Mouse (Mus musculus) E14TG2a.4 (cell line): Measurements from ENCODE around the gene Eng.

Source experiments
- CTCF ChIP-seq: conservative IDR thresholded peaks from 2 replicates; pipeline ENCODE4 v1.5.1; 2014; ENCODE audit warnings: low read length
- NANOG ChIP-seq: IDR thresholded peaks from 2 replicates; pipeline ENCODE4 v1.6.1; 2014; ENCODE audit warnings: borderline replicate concordance, low read length, mixed read lengths
- POU5F1 ChIP-seq: IDR thresholded peaks from 2 replicates; pipeline ENCODE4 v1.6.1; 2014; ENCODE audit warnings: low read length, borderline replicate concordance

GRCm38 (mm10) chr2:32686640-32687039 is 40.2 kb downstream of the Eng start:
- TF ChIP-seq CTCF (no peak), NANOG (no peak), POU5F1 (no peak)
